Mouse (Mus musculus) intestine, embryonic 14.5 days (tissue): ENCODE results near the gene Scaf8. TPM values are rescaled to one million over a fixed set of nuclear protein-coding genes. Genes with fewer than 3 reads are reported as not detected.
"Not testable (repeated sequence)": the region's sequence is repeated elsewhere in the genome, so short reads cannot be mapped to it uniquely, and the experiment has no call there.

Experiments used
- ATAC-seq: fragments of 200-750 bp; cut with Nextera tagmentation; replicated peaks from 2 replicates; pipeline ENCODE4 v1.8.0; 2017; ENCODE audit warnings: low read depth, moderate number of reproducible peaks, moderate TSS enrichment, moderate library complexity; ENCODE audit not compliant: low FRiP score, low TSS enrichment
- DNase-seq: peaks from one replicate; pipeline ENCODE4 v3.0.0-alpha.2; 2018; ENCODE audit warnings: low spot score
- H3K27ac ChIP-seq: fragments of 300-500 bp; sonication (generic); 2 replicates; pipeline ENCODE4 v1.5.1; 2014; ENCODE audit warnings: low read depth, mild to moderate bottlenecking, control low read depth
- H3K27me3 ChIP-seq: fragments of 300-500 bp; sonication (generic); replicated peaks from 2 replicates; pipeline ENCODE4 v1.6.1; 2014; ENCODE audit warnings: low read length, control low read depth; ENCODE audit not compliant: control insufficient read depth, insufficient read depth
- H3K36me3 ChIP-seq: fragments of 300-500 bp; sonication (generic); 2 replicates; pipeline ENCODE4 v1.6.1; 2014; ENCODE audit warnings: low read length, control low read depth; ENCODE audit not compliant: control insufficient read depth, insufficient read depth
- H3K4me1 ChIP-seq: fragments of 300-500 bp; sonication (generic); replicated peaks from 2 replicates; pipeline ENCODE4 v1.6.1; 2014; ENCODE audit warnings: low read length, control low read depth, mixed read lengths; ENCODE audit not compliant: control insufficient read depth, insufficient read depth
- H3K4me2 ChIP-seq: fragments of 300-500 bp; sonication (generic); 2 replicates; pipeline ENCODE4 v1.6.1; 2014; ENCODE audit warnings: low read length
- H3K4me3 ChIP-seq: fragments of 300-500 bp; sonication (generic); 2 replicates; pipeline ENCODE4 v1.5.1; 2014; ENCODE audit warnings: low read depth, low read length, control low read depth, mixed read lengths
- H3K9ac ChIP-seq: fragments of 300-500 bp; sonication (generic); 2 replicates; pipeline ENCODE4 v1.6.1; 2014; ENCODE audit warnings: mild to moderate bottlenecking, low read length
- H3K9me3 ChIP-seq: fragments of 300-500 bp; sonication (generic); 2 replicates; pipeline ENCODE4 v1.6.1; 2016; ENCODE audit warnings: low read length, control low read depth; ENCODE audit not compliant: control insufficient read depth
- WGBS: fragments of 180-500 bp; shearing (Covaris S2); extraction: QIAGEN DNeasy Blood & Tissue Kit; methylation state at CpG from one replicate; pipeline ENCODE4 v1.1.7; 2014; 5-methylcytosine and 5-hydroxymethylcytosine counted together
- polyA plus RNA-seq: library from polyadenylated mRNA; unstranded; fragments of >200 nt; fragmentation: Nextera tagmentation; extraction: Ambion mirVana; gene quantifications from 2 replicates; pipeline ENCODE4 v1.2.1, GENCODE M21; 2014

The Scaf8 gene
- 21.8 and 22.2 TPM in 2 replicates for polyA plus RNA-seq

- 1% methylated on average over 61 of the region's 91 CpGs for WGBS
- H3K36me3 ChIP-seq, result 0 out of 2 replicates have a peak, but pooled peaks cover 4% of the 10 kb centered on the region
- peaks cover 6% of the 10 kb centered on the region for H3K4me1 ChIP-seq
Measured at GRCm38 (mm10) chr17:3114720-3115379, at the start of gene Scaf8. Gene Scaf8, plus strand, starts transcription at chr17:3114972.

DNA sequence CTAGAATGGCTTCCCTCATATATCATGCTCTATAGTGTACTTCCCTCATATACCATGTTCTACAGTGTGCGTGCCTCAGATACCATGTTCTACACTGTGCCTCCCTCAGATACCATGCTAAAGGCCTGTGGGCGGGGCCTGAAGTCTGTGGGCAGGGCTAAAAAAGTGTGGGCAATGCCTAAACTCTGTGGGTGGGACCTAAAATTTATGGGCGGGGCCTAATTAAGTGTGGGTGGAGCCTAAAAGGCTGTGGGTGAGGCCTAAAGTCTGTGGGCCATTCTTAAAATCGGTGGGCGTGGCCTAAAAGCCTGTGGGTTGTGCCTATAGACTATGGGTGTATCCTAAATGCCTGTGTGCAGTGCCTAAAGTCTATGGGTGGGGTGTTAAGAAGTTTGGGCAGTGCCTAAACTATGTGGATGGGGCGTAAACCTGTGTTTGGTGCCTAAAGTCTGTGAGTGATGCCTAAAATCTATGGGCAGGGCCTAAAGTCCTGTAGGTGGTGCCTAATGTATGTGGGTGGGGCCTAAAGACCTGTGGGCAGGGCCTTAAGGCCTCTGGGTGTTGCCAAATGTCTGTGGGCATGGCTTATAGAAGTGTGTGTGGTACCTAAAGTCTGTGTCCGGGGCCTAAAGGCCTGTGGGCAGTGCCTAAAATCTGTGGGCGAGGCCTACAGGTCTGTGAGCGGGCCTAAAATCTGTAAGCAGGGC, 39.5 kb upstream of the Scaf8 start:
- 92% methylated on average over 9 of the region's 9 CpGs for WGBS
- DNase-seq, result no peak
- Histone ChIP-seq H3K9me3 (0 out of 2 replicates have a peak, but pooled peaks cover 4% of the 10 kb centered on the region), H3K4me3 (no peak overlapping the region), H3K36me3 (peaks cover 37% of the 10 kb centered on the region), H3K27me3 (no peaks in the 10 kb centered on the region), H3K27ac (no peak overlapping the region), H3K9ac (no peak overlapping the region), H3K4me1 (no peaks in the 10 kb centered on the region), H3K4me2 (no peak overlapping the region)
- ATAC-seq, result no peak

More at GRCm38 (mm10) chr17:3114720-3115379, at the start of gene Scaf8:
- Histone ChIP-seq H3K4me3 (peak within 1 kb of the TSS; percentile 85), H3K9ac (peak within 1 kb of the TSS; percentile 98), H3K9me3 (no peaks in the 10 kb centered on the region), H3K27ac (peak within 1 kb of the TSS; percentile 100), H3K4me2 (peak within 1 kb of the TSS; percentile 80), H3K27me3 (no peaks in the 10 kb centered on the region)
- peak; percentile 96 for DNase-seq
- peak; percentile 97 for ATAC-seq

DNA sequence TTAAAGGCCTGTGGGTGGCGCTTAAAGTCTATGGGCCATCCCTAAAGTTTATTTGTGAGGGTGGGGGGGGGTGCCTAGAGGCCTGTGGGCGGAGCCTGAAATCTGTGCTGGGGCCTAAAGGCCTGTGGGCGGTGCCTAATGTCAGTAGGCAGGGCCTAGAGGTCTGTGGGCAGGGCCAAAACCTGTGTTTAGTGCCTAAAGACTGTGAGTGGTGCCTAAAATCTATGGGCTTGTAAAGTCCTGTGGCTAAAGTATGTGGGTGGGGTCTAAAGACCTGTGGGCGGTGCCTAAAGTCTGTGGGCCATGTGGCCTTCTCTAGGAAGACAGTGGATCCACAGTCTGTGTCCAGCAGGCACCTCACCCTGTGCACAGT, 38.9 kb upstream of the Scaf8 start:
- Histone ChIP-seq H3K36me3 (peaks cover 33% of the 10 kb centered on the region), H3K4me2 (no peak overlapping the region), H3K9ac (no peak overlapping the region), H3K27ac (no peak overlapping the region), H3K4me3 (no peak overlapping the region), H3K4me1 (no peaks in the 10 kb centered on the region), H3K27me3 (no peaks in the 10 kb centered on the region), H3K9me3 (0 out of 2 replicates have a peak, but pooled peaks cover 4% of the 10 kb centered on the region)
- ATAC-seq (no peak), DNase-seq (no peak)
- 94% methylated on average over 4 of the region's 4 CpGs for WGBS

- not testable (repeated sequence) for ATAC-seq
Measured at GRCm38 (mm10) chr17:3077936-3078335, 36.8 kb upstream of the Scaf8 start.

DNA sequence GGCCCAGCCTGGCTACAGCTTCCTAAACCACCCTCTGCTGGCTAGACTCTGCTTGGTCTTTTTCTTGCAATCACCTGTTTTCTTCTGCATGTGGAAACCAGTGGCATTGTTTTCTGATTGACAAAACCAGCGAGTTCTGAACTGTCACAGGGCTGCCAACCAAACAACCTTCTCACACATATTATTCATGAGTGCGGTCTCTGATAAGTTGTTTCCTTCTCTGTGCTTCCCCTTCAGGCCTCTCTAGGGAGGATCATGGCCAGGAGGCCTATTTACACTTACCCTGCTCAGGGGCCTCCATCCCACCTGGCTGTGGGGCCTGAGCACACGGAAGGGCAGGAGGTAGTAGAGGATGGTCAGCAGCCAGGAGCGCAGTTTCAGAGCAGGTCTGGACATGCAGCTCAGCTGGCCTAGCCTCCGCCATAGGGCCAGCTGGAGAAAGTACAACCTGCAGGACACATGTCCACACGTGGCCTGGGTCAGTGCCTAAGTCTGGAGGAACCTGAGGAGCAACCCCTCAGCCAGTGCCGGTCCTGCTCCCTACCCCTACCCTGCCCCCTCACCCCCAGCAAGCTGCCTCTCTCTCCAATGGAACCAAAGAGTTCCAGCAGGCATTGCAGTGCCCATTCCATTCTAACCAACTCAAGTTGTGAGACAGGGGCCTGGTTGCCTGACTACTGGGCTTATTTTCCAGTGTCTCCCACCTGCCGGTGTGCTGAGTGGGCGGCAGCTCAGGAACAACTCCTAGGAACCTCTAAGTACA, 34.0 kb upstream of the Scaf8 start:
- not testable (repeated sequence) for ATAC-seq, H3K27me3 ChIP-seq, H3K9ac ChIP-seq, H3K4me2 ChIP-seq, H3K4me1 ChIP-seq, H3K36me3 ChIP-seq, H3K4me3 ChIP-seq, DNase-seq, H3K9me3 ChIP-seq, H3K27ac ChIP-seq
- 82% methylated on average over 7 of the region's 9 CpGs for WGBS

More at GRCm38 (mm10) chr17:3077936-3078335, 36.8 kb upstream of the Scaf8 start:
- not testable (repeated sequence) for H3K4me2 ChIP-seq, H3K9ac ChIP-seq, H3K9me3 ChIP-seq, H3K27me3 ChIP-seq, H3K4me1 ChIP-seq, DNase-seq, H3K4me3 ChIP-seq, H3K27ac ChIP-seq
- peaks cover 17% of the 10 kb centered on the region; the same call in 1 of the 2 replicates for H3K36me3 ChIP-seq
- 85% methylated on average over 9 of the region's 9 CpGs for WGBS

DNA sequence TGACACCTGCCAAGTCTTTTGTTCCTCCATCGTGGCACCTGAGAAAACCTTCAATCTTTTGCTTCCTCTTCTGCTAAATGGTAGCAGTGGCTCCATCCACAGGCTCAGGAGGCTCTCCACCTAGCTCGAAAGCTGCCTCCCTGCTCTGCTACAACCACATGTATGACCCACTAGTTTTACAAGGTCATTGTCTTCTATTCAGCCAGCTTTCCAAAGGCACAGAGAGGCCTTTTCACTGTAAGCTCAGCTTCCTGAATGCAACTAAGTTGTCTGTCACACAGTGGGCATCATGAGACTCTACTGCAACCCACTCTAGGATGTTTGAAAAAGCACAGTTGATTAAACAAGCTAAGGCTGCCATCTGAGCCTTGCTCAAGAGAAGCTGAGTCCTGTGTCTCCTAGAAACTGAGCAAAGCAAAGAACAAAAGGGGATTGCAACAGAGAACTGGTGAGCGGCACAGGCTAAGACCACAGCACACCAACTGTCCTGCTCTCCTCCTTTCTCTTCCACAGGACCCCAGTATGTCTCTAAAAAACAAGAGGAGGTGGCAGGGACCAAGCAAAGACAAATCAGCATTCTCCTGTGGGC, 33.2 kb upstream of the Scaf8 start:
- not testable (repeated sequence) for DNase-seq, H3K4me2 ChIP-seq, H3K27ac ChIP-seq, H3K36me3 ChIP-seq, H3K9me3 ChIP-seq, H3K9ac ChIP-seq, H3K27me3 ChIP-seq, H3K4me3 ChIP-seq, H3K4me1 ChIP-seq
- ATAC-seq, result peak; percentile 30
- WGBS, result 76% methylated on average over 2 of the region's 3 CpGs

DNA sequence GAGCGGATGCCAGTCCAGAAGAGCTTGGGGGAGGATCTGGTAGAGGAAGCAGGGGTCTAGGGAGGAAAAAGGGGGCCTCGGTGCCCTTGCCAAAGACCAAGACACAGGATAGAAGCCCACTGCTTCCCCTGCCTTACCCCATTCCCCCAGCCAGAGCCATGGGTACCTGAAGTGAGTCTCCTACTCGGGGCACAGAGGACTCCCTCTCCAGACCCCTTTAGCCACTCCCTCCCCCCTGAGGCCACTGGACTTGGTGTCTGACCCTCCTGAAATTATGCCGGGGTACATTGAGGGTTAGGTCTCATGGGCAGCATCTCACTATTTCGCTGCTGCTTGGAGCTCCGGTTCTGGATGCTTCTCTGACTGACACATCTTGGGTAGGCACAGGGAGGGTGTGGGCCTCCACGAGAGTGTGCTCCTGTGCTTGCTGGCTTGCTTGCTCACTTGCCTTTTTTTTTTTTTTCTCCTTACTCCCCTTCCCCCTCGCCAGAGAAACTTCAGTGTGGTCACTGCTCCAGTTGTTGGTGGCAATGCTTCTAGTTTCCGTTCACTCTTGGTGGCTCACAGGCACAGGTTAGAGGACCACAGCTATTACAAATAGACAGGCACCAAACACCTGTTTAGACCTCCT, 32.5 kb upstream of the Scaf8 start:
- not testable (repeated sequence) for H3K4me1 ChIP-seq, DNase-seq, H3K9ac ChIP-seq, H3K27me3 ChIP-seq, H3K27ac ChIP-seq, H3K36me3 ChIP-seq, H3K4me3 ChIP-seq, H3K9me3 ChIP-seq, H3K4me2 ChIP-seq
- peak; percentile 71 for ATAC-seq
- 80% methylated on average over 5 of the region's 9 CpGs for WGBS
